8 mouse cellular contexts compared by ENCODE assay signal in the genomic region with DNA sequence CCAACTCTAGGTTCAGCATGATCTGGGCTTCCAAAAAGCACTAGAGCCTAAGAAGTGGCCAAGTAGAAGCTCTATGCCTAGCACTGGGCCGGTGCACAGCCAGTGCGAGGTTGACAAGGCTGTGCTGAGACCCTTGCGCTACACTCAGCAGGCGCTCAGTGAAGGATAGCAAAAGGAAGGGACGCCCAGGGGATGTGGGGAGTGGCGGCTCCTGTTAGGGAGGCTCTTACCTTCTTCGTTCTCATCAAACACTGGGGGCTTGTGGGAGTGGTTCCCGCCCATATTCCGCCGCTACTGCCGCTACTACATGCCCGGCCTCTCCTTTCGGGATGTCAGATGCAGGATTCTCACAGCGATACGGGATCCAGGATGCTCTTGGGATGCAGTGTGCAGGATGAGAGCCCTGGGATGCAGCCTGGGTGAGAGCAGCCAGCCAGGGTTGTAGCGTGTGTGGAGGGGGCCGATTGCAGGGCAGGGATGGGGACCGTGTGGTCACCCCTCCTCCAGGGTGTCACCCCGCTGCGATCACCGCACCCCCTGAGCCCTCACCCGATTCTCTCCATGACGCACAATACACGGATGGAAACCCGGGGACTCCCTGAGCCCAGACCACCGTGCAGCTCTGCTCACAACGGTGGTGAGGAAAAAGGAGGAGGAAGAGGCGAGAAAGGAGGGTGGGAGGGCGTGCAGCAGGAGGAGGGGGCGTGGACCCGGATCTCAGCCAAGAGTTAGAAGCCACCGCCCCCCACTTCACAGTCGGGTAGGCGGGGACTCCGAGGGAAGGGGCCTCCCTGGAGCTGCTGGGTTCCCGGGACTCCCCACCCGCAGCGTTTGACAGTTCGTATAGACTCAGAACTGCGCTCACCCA. TPM values are rescaled to one million over a fixed set of nuclear protein-coding genes. Genes with fewer than 3 reads are reported as not detected.
DNase-seq lines count a peak whose midpoint lies in the region; ATAC-seq lines count a peak whose summit lies in the region.

A gene (minus strand): TSS at position 667 of the 868 bp plus-strand sequence.

- H3K9me3 ChIP-seq in forebrain, embryonic 13.5 days (replicated peaks): 0 out of 2 replicates have a peak, but pooled peaks cover 3% of the 10 kb centered on the region
- H3K9me3 ChIP-seq in hindbrain, embryonic 16.5 days (ENCODE audit: control insufficient read depth, low read length): no peaks in the 10 kb centered on the region
- no peaks in the 10 kb centered on the region for H3K9me3 ChIP-seq in limb, embryonic 12.5 days
- H3K9me3 ChIP-seq in neural tube, embryonic 12.5 days: no peaks in the 10 kb centered on the region

- peak; percentile 92 for ATAC-seq in forebrain, embryonic 13.5 days
- ATAC-seq in hindbrain, embryonic 16.5 days: peak; percentile 89
- peak; percentile 72 for ATAC-seq in limb, embryonic 12.5 days (ENCODE audit: insufficient number of reproducible peaks, insufficient read depth, low FRiP score, low TSS enrichment, low read depth)
- peak; percentile 90 for ATAC-seq in neural tube, embryonic 12.5 days (ENCODE audit: low FRiP score, low read depth)

- H3K36me3 ChIP-seq in forebrain, embryonic 13.5 days (ENCODE audit: poor library complexity, severe bottlenecking): 0 out of 2 replicates have a peak, but pooled peaks cover 4% of the 10 kb centered on the region
- no peaks in the 10 kb centered on the region for H3K36me3 ChIP-seq in hindbrain, embryonic 16.5 days (ENCODE audit: control insufficient read depth, insufficient read depth, low read length)
- no peaks in the 10 kb centered on the region for H3K36me3 ChIP-seq in limb, embryonic 12.5 days
- H3K36me3 ChIP-seq in neural tube, embryonic 12.5 days: no peaks in the 10 kb centered on the region

- under 1% methylated on average over 40 of the region's 40 CpGs for WGBS in forebrain, embryonic 13.5 days
- under 1% methylated on average over 40 of the region's 40 CpGs for WGBS in hindbrain, embryonic 16.5 days
- 1% methylated on average over 40 of the region's 40 CpGs for WGBS in limb, embryonic 12.5 days
- WGBS in neural tube, embryonic 12.5 days: under 1% methylated on average over 40 of the region's 40 CpGs

- H3K4me1 ChIP-seq in forebrain, embryonic 13.5 days: peaks cover 9% of the 10 kb centered on the region; the same call in 1 of the 2 replicates
- H3K4me1 ChIP-seq in hindbrain, embryonic 16.5 days (ENCODE audit: control insufficient read depth, insufficient read depth, low read depth, low read length): no peaks in the 10 kb centered on the region
- H3K4me1 ChIP-seq in limb, embryonic 12.5 days (replicated peaks): peaks cover 23% of the 10 kb centered on the region
- peaks cover 8% of the 10 kb centered on the region; the same call in 1 of the 2 replicates for H3K4me1 ChIP-seq in neural tube, embryonic 12.5 days

- H3K9ac ChIP-seq in forebrain, embryonic 13.5 days: peak within 1 kb of the TSS; percentile 81
- peak within 1 kb of the TSS; percentile 78 for H3K9ac ChIP-seq in hindbrain, embryonic 16.5 days (ENCODE audit: low read depth, low read length)
- H3K9ac ChIP-seq in limb, embryonic 12.5 days (replicated peaks): peak within 1 kb of the TSS; percentile 57
- peak within 1 kb of the TSS; percentile 69 for H3K9ac ChIP-seq in neural tube, embryonic 12.5 days

- DNase-seq in ovary, postnatal 14 days (ENCODE audit: low spot score): peak; percentile 9
- DNase-seq in ovary, postnatal 10 days (ENCODE audit: low spot score): no peak
- DNase-seq in thymus, postnatal 36 days: no peak
- DNase-seq in spleen, postnatal 10 days (ENCODE audit: low spot score in 2 of 2): no peak

- peak within 1 kb of the TSS; percentile 81 for H3K4me2 ChIP-seq in forebrain, embryonic 13.5 days
- peak within 1 kb of the TSS; percentile 79 for H3K4me2 ChIP-seq in hindbrain, embryonic 16.5 days (ENCODE audit: low read length)
- peak within 1 kb of the TSS; percentile 92 for H3K4me2 ChIP-seq in limb, embryonic 12.5 days
- peak within 1 kb of the TSS; percentile 76 for H3K4me2 ChIP-seq in neural tube, embryonic 12.5 days (replicated peaks)

- peak within 1 kb of the TSS; percentile 54 for H3K4me3 ChIP-seq in forebrain, embryonic 13.5 days
- H3K4me3 ChIP-seq in hindbrain, embryonic 16.5 days (ENCODE audit: low read length): peak within 1 kb of the TSS; percentile 58
- peak within 1 kb of the TSS; percentile 50 for H3K4me3 ChIP-seq in limb, embryonic 12.5 days (replicated peaks)
- peak within 1 kb of the TSS; percentile 42 for H3K4me3 ChIP-seq in neural tube, embryonic 12.5 days

- peak within 1 kb of the TSS; percentile 75 for H3K27ac ChIP-seq in forebrain, embryonic 13.5 days
- H3K27ac ChIP-seq in hindbrain, embryonic 16.5 days (ENCODE audit: low read depth, low read length): peak within 1 kb of the TSS; percentile 81
- no peak within 1 kb of the TSS for H3K27ac ChIP-seq in limb, embryonic 12.5 days
- peak within 1 kb of the TSS; percentile 5; the same call in 1 of the 2 replicates for H3K27ac ChIP-seq in neural tube, embryonic 12.5 days

- peaks cover 28% of the 10 kb centered on the region for H3K27me3 ChIP-seq in forebrain, embryonic 13.5 days
- H3K27me3 ChIP-seq in hindbrain, embryonic 16.5 days (replicated peaks; ENCODE audit: control insufficient read depth, insufficient read depth, low read length): peaks cover 4% of the 10 kb centered on the region
- H3K27me3 ChIP-seq in limb, embryonic 12.5 days: peaks cover 54% of the 10 kb centered on the region
- peaks cover 2% of the 10 kb centered on the region; the same call in 1 of the 2 replicates for H3K27me3 ChIP-seq in neural tube, embryonic 12.5 days (replicated peaks)

RNA-seq across cellular contexts. Expression of the gene that starts here (rescaled TPM):
- 7.7 and 9.8 TPM in 2 replicates for polyA plus RNA-seq in forebrain, embryonic 13.5 days (2015; fragmentation: Nextera tagmentation; extraction: Ambion mirVana)
- polyA plus RNA-seq in hindbrain, embryonic 16.5 days (2015; fragmentation: Nextera tagmentation; extraction: Ambion mirVana): 32.8 and 39.8 TPM in 2 replicates
- polyA plus RNA-seq in limb, embryonic 12.5 days (2016; fragmentation: Nextera tagmentation; extraction: Ambion mirVana): 1.2 and 1.7 TPM in 2 replicates
- 11.9 and 13.4 TPM in 2 replicates for polyA plus RNA-seq in neural tube, embryonic 12.5 days (2016; fragmentation: Nextera tagmentation; extraction: Ambion mirVana)
